Mouse (Mus musculus) megakaryocyte-erythroid progenitor cell, adult 5-6 weeks (primary cell): ENCODE results near the gene Dmac2. TPM values are rescaled to one million over a fixed set of nuclear protein-coding genes. Genes with fewer than 3 reads are reported as not detected.
A peak's percentile ranks its signal among the peaks of the same experiment; 100 is the strongest.
"Not testable (repeated sequence)": the region's sequence is repeated elsewhere in the genome, so short reads cannot be mapped to it uniquely, and the experiment has no call there.

Experiments used
- ATAC-seq: replicated peaks from 2 replicates; pipeline ENCODE4 v1.8.0; 2016; ENCODE audit warnings: mild to moderate bottlenecking, inconsistent platforms; ENCODE audit not compliant: severe bottlenecking, poor library complexity, low FRiP score, low TSS enrichment
- total RNA-seq, 2 experiments: library from RNA; stranded (forward) in 1 of 2; stranded (reverse) in 1 of 2; fragments of 200-1000, 215-1000 nt in 1 of 2; fragments of >200 nt in 1 of 2; fragmentation: Nextera tagmentation in 1 of 2; gene quantifications; 2 replicates each; pipeline ENCODE4 v1.2.3; 2014 to 2017

Gene Dmac2
- 22.5 and 24.2 TPM in 2 replicates for total RNA-seq (2014; fragmentation: Nextera tagmentation)
- total RNA-seq (2017), result 30.4 and 35.9 TPM in 2 replicates

DNA sequence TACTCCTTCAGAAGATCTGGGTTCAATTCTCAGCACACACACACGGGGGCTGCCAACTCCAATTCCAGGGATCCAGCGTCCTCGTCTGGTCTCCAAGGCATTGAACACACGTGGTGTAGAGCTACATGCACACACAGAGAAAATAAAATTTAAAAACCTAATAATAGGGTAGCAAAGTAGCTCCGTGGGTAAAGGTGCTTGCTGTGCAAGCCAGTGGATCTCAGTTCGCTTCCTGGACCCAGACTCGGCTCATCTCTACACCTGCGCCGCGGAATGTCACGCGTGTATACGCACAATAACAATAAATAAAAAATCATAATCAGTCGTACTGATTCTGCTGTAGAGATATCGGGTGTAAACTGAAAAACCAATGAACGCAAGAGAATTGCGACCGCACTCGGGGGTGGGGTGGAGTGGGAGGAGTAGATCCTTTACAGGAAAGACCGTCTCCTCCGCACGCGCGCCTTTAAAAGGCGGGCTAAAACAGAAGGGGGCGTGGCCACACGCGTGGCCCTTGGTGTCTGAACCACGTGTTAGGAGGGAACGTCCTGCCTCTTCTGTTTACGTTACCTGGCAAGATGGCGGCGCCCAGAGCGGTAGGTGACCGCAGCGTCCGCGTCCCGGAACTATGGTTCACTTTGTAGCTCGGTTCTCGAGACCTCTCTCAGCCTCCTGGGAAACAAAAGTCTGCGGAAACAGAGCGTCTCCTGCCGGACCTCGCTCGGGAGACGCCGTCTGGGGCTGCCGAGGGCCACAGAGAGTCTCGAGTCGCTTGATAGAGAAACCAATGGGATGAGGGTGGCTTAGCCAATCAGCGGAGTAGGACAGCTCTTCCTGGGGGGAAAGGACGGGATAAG is at the start of gene Dmac2:
Gene Dmac2, plus strand, starts transcription at position 550 of the 857 bp plus-strand sequence.
- ATAC-seq, result peak; percentile 96

DNA sequence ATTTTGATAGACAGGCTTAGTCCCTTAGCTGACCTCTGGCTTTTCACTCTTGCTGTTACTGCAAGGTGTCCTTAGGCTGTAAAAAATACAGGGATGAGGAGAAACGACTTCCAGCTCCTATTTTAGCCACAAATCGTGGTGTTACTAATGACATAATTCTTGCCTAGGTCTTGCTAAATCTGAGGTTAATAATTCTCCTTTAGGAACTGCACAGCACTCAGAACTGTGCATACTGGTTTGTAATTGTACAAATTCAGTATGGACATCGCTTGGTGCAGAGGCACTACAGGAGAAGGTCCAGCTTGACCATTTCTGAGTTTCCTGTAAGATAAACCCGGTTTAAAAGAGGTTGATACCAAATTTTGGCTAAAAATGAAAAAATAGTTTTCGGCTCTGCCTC is 45.4 kb upstream of the Dmac2 start:
- not testable (repeated sequence) for ATAC-seq

GRCm38 (mm10) chr7:25575105-25575504 is 44.1 kb upstream of the Dmac2 start:
- ATAC-seq, result no peak

- no peak for ATAC-seq
These were observed 43.3 kb upstream of the Dmac2 start for GRCm38 (mm10) chr7:25575870-25576269.

DNA sequence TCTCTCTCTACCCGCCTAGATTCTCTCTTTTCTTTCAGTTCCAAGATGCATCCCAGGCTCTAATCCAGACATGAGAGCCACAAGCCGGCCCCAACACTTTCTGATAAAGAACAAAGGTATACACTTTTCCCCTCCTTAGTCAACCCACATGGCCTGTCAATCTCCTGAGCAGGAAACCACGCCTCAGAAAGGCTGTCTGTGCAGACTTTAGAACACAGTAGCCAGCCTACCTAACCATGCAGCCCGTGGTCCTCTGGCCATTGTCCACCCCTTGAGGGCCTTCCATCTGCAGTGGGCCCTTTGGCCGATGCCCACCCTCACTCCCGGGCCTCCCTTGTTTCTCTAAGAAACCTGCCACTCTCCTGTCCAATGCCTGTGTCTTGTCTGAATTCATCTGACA is 42.9 kb upstream of the Dmac2 start:
- not testable (repeated sequence) for ATAC-seq

- peak; percentile 41; the same call in 1 of the 2 replicates for ATAC-seq
These were observed 42.3 kb upstream of the Dmac2 start for GRCm38 (mm10) chr7:25576793-25577437.

- ATAC-seq, result no peak
These were observed 39.8 kb upstream of the Dmac2 start for GRCm38 (mm10) chr7:25579441-25579840.

GRCm38 (mm10) chr7:25582301-25582810 is 36.9 kb upstream of the Dmac2 start:
- ATAC-seq, result no peak

GRCm38 (mm10) chr7:25584651-25585050 is 34.6 kb upstream of the Dmac2 start:
- ATAC-seq, result no peak

- ATAC-seq, result no peak
These were observed 33.6 kb upstream of the Dmac2 start for GRCm38 (mm10) chr7:25585351-25586204.

DNA sequence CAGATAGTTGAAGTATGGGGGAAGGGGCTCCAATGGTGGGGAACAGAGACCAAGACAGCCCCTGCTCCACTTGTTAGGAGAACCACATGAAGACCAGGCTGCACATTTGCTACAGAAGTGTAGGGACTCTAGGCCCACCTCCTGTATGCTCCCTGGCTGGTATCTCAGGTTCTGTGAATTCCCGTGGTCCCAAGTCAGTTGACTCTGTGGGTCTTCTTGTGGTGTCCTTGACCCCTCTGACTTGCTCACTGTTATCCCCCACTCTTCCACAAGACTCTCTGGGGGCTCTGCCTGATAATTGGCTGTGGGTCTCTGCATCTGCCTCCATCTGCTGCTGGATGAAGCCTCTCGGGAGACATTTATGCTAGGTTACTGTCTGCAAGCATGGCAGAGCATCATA is 28.0 kb upstream of the Dmac2 start:
- ATAC-seq, result no peak

- ATAC-seq, result no peak
These were observed 25.4 kb upstream of the Dmac2 start for GRCm38 (mm10) chr7:25593859-25594258.

GRCm38 (mm10) chr7:25599663-25600062 is 19.6 kb upstream of the Dmac2 start:
- peak; percentile 90 for ATAC-seq

GRCm38 (mm10) chr7:25600666-25601065 is 18.5 kb upstream of the Dmac2 start:
- ATAC-seq, result no peak

- ATAC-seq, result no peak
These were observed 17.9 kb upstream of the Dmac2 start for GRCm38 (mm10) chr7:25601346-25601745.

GRCm38 (mm10) chr7:25606625-25607063 is 12.6 kb upstream of the Dmac2 start:
- ATAC-seq, result peak; percentile 49

DNA sequence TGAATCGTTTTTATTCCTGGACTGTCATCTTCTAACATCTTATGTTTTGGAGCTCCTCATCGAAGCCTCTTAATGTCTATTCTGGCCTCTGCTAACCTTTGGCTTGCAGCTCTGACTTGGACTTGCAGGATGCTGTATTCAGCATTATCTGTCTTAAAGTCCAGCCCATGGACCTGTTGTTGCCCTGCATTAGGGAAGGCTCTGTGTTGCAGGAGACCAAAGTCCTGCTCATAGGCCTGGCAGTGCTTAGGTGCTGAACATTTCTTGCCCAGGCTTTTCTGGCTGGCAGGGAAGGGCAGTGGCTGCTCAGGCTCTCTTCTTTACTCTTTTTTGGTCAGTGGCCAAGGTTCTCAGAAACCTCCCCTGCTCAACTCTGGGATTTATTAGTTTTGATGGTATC is 12.0 kb upstream of the Dmac2 start:
- no peak for ATAC-seq

DNA sequence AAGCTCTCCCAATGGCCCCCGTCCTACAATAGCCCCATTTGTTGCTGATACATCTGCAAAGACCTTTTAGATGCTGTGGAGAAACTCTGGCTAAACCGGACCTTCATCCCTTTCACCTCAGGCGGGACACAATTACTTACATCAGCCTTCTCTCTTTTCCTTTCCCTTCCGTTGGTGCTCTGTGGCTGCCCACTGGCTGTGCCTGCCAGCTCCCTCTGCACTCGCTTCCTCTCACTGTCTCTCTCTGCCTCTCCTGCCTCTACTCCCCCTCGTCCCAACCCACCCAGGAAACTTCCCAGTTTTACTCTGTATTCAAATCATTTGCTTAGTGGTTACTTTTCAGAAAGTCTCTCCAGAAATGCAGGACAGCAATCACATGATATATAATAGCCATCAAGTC is 9.2 kb upstream of the Dmac2 start:
- no peak for ATAC-seq

DNA sequence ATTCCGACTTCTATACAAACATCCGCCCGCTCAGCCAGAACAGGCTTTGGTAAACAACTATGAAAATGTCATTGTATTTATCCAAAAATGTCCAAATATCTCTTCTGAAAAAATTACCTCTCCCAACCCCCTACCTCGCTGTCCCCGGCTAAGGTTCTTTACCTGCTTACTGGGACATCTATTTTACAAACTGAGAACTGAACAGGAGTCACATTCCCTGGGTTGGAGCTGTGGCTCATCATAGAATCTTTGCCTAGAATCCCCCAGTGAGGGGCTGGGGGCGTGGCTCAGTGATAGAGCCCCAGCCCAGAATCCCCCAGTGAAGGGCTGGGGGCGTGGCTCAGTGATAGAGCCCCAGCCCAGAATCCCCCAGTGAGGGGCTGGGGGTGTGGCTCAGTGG is 7.7 kb upstream of the Dmac2 start:
- no peak for ATAC-seq

- no peak for ATAC-seq
These were observed 5.1 kb upstream of the Dmac2 start for GRCm38 (mm10) chr7:25614086-25614485.
